Mouse (Mus musculus) thymus, postnatal 14 days (tissue): Measurements from ENCODE around the gene Gm8677.
"Not testable (repeated sequence)": the region's sequence is repeated elsewhere in the genome, so short reads cannot be mapped to it uniquely, and the experiment has no call there.

Experiments used
- DNase-seq: peaks from one replicate; pipeline ENCODE4 v3.0.0; 2021

The Gm8677 gene

DNA sequence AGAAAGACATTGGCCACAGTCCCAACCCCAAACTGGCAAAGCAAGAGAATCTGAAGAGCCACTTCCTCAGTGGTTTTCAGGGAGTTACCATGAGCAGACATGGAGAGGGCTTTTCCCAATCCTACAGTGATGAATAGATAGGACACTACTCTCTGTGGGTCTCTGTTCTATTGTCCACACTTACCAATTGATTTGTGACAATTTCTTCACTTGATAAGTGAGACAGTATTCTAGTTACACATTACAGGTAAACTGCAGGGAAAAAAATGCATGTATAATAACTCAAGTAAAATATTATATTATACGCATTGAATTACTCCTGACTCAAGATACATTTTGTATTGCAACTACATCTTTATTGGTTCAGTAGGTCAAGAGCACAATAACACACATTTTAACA, at the start of gene Gm8677:
Gm8677 (minus strand) TSS at position 101 of the 400 bp plus-strand sequence.
- DNase-seq, result not testable (repeated sequence)

DNA sequence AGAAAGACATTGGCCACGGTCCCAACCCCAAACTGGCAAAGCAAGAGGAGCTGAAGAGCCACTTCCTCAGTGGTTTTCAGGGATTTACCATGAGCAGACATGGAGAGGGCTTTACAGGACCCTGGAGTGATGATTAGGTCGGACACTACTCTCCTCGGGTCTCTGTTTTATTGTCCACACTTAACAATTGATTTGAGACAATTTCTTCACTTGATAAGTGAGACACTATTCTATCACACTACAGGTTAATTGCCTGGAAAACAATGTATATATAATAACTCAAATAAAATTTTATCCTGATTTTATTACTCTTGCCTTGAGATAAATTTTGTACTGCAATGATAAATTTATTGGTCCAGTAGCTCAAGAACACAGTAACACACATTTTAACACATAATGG, 30.6 kb upstream of the Gm8677 start, which contains the start of gene Gm4201:
Gm4201 (minus strand) TSS at position 101 of the 400 bp plus-strand sequence.
- DNase-seq, result not testable (repeated sequence)

DNA sequence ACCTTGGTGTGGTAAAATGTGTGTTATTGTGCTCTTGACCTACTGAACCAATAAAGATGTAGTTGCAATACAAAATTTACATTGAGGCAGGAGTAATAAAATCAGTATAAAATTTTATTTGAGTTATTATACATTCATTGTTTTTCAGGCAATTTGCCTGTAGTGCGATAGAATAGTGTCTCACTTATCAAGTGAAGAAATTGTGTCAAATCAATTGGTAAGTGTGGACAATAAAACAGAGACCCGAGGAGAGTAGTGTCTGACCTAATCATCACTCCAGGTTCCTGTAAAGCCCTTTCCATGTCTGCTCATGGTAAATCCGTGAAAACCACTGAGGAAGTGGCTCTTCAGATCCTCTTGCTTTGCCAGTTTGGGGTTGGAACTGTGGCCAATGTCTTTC, 12.0 kb downstream of the Gm8677 start, which contains the start of gene Vmn1r152:
Vmn1r152 (plus strand) TSS at position 301 of the 400 bp plus-strand sequence.
- DNase-seq, result not testable (repeated sequence)

DNA sequence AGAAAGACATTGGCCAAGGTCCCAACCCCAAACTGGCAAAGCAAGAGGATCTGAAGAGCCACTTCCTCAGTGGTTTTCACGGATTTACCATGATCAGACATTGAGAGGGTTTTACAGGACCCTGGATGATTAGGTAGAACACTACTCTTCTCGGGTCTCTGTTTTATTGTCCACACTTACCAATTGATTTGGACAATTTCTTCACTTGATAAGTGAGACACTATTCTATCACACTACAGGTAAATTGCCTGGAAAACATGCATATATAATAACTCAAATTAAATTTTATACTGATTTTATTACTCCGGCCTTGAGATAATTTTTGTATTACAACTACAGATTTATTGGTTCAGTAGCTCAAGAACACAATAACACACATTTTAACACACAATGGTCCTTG, 35.1 kb downstream of the Gm8677 start, which contains the start of gene Vmn1r151:
Vmn1r151 (minus strand) TSS at position 101 of the 400 bp plus-strand sequence.
- DNase-seq, result not testable (repeated sequence)
